Mouse (Mus musculus) small intestine, adult 2 months (tissue): ENCODE measurements around the gene AI661453. TPM values are rescaled to one million over a fixed set of nuclear protein-coding genes. Genes with fewer than 3 reads are reported as not detected.

ENCODE experiments used
- H3K27ac ChIP-seq: fragments of 200-500 bp; 2 replicates; pipeline ENCODE4 v1.5.1; 2012; ENCODE audit warnings: low read depth, low read length, control low read depth, inconsistent platforms; ENCODE audit not compliant: insufficient read depth
- H3K27me3 ChIP-seq: fragments of 200-500 bp; 2 replicates; pipeline ENCODE4 v1.6.1; 2012; ENCODE audit warnings: mild to moderate bottlenecking, moderate library complexity, low read length, inconsistent platforms; ENCODE audit not compliant: control insufficient read depth, insufficient read depth
- H3K36me3 ChIP-seq: fragments of 200-500 bp; 2 replicates; pipeline ENCODE4 v1.6.1; 2012; ENCODE audit warnings: mild to moderate bottlenecking, low read length, control low read depth, inconsistent platforms; ENCODE audit not compliant: control insufficient read depth, insufficient read depth
- H3K4me1 ChIP-seq: fragments of 200-500 bp; 2 replicates; pipeline ENCODE4 v1.6.1; 2012; ENCODE audit warnings: low read length, inconsistent platforms, mixed read lengths; ENCODE audit not compliant: control insufficient read depth, insufficient read depth, insufficient read length
- H3K4me3 ChIP-seq: fragments of 200-500 bp; 2 replicates; pipeline ENCODE4 v1.5.1; 2012; ENCODE audit warnings: low read depth, mild to moderate bottlenecking, control low read depth, inconsistent platforms, low read length, moderate library complexity
- CTCF ChIP-seq: fragments of 200-500 bp; IDR thresholded peaks from 2 replicates; pipeline ENCODE4 v1.5.1; 2012; ENCODE audit warnings: low read depth, mild to moderate bottlenecking, control low read depth, inconsistent platforms, low read length, moderate library complexity, mixed read lengths; ENCODE audit not compliant: insufficient replicate concordance, insufficient read length; ENCODE audit errors: extremely low read depth
- POLR2A ChIP-seq: fragments of 200-500 bp; IDR thresholded peaks from 2 replicates; pipeline ENCODE4 v1.6.1; 2012; ENCODE audit warnings: low read depth, mild to moderate bottlenecking, control low read depth, inconsistent platforms, low read length, moderate library complexity
- WGBS: fragments of 180-500 bp; shearing (Covaris S2); methylation state at CpG from one replicate; pipeline ENCODE4 v1.1.7; 2018; 5-methylcytosine and 5-hydroxymethylcytosine counted together
- polyA plus RNA-seq: library from polyadenylated mRNA; depleted of rRNA; stranded (reverse); fragments of >200 nt; gene quantifications from 2 replicates; pipeline ENCODE4 v1.2.3, GENCODE M21; 2012

Gene AI661453
- polyA plus RNA-seq, 1 experiment, result 27.3 TPM

DNA sequence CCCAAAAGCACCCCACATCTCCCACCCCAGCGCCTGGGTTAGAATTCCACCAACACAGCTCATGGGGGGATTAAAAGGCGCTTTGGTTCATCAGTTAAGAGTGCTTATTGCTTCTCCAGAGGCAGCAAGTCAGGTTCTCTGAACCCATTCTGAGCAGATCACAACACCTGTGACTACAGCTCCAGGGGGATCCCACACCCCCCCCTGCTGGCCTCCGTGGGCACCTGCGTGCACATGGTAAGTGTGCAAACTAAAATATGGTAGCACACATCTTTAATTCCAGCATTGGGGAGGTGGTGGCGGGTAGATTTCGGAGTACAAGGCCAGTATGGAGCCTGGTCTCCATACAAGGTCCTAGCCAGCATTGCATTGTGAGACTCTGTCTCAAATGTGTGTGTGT, 9.1 kb upstream of the AI661453 start:
- Histone ChIP-seq H3K27ac (no peak overlapping the region), H3K27me3 (no peaks in the 10 kb centered on the region), H3K4me1 (peaks cover 8% of the 10 kb centered on the region; the same call in 1 of the 2 replicates), H3K4me3 (no peak overlapping the region), H3K36me3 (no peaks in the 10 kb centered on the region)
- WGBS, result 68% methylated on average over 6 of the region's 6 CpGs
- TF ChIP-seq CTCF, result peak; percentile 24; the same call in 1 of the 2 replicates
- TF ChIP-seq POLR2A, result no peak

GRCm38 (mm10) chr17:47428831-47429304, 7.5 kb upstream of the AI661453 start:
- Histone ChIP-seq H3K27ac (no peak overlapping the region), H3K27me3 (no peaks in the 10 kb centered on the region), H3K4me1 (peaks cover 5% of the 10 kb centered on the region; the same call in 1 of the 2 replicates), H3K4me3 (no peak overlapping the region), H3K36me3 (no peaks in the 10 kb centered on the region)
- TF ChIP-seq POLR2A, result no peak
- peak; percentile 66; the same call in 1 of the 2 replicates for TF ChIP-seq CTCF
- WGBS, result 13% methylated on average over 8 of the region's 8 CpGs

DNA sequence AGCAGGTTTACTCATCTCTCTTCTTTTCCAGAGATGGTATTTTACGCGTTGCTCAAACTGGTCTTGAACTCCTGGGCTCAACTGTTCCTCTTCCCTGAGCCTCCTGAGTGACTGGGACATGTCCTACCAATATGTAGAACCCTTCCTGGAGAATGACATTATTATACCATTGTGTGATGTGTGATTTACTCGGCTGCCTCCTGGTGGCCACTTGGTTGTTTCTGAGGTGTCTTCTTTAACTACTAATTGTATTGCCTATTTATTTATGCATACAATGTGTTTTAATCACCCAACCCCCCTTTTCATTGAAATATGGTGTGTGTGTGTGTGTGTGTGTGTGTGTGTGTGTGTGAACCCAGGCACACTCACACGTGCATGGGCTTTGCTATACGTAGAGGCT, 5.6 kb upstream of the AI661453 start:
- WGBS, result 58% methylated on average over 5 of the region's 5 CpGs
- Histone ChIP-seq H3K36me3 (no peaks in the 10 kb centered on the region), H3K27ac (no peak overlapping the region), H3K4me3 (no peak overlapping the region), H3K4me1 (no peaks in the 10 kb centered on the region), H3K27me3 (no peaks in the 10 kb centered on the region)
- TF ChIP-seq CTCF (no peak), POLR2A (no peak)

DNA sequence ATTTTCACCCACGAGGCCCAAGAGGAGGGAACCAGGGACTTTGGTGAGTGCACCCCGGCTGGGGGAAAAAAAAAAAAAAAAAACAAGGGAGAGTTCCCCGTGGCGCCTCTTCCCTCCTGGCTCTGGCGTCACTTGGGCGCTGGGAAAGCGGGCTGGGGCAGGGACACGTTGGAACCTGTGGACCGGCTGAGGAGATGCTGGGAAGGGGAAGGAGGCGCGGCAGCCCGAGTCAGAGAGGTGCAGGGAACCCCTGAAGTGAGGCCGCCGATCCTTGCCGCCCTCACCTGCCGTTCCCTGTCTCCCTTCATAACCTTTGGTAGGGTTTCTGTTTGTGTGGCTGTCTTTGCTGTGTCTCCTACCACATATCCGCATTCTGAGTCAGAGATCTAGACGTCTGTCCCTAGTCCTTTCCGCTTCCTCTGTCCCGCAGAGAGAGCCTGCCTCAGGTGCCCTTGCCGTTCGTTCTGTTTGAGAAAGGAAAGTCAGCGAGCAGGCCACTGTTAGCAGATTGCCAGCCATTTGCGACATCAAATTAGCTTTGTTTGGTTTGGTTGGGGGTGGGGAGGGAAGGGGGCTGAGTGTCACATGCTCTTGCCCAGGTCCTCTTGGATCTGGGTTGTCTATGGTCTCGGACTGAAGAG, 612 bp downstream of the AI661453 start, which contains the start of gene 1700001C19Rik:
1700001C19Rik (minus strand) TSS at position 470 of the 641 bp plus-strand sequence.
- TF ChIP-seq POLR2A, result no peak
- TF ChIP-seq CTCF, result no peak
- 4% methylated on average over 25 of the region's 25 CpGs for WGBS
- H3K4me1 ChIP-seq, result peaks cover 26% of the 10 kb centered on the region
- H3K27me3 ChIP-seq, result no peaks in the 10 kb centered on the region
- peak within 1 kb of the TSS; percentile 77 for H3K4me3 ChIP-seq
- 0 out of 2 replicates have a peak, but pooled peaks cover under 1% of the 10 kb centered on the region for H3K36me3 ChIP-seq
- peak within 1 kb of the TSS; percentile 95 for H3K27ac ChIP-seq

- WGBS, result 41% methylated on average over 6 of the region's 6 CpGs
- peak overlapping the region; percentile 95 for H3K27ac ChIP-seq
- TF ChIP-seq CTCF (no peak), POLR2A (no peak)
- H3K4me1 ChIP-seq, result peaks cover 26% of the 10 kb centered on the region
- peak overlapping the region; percentile 54 for H3K4me3 ChIP-seq
- no peaks in the 10 kb centered on the region for H3K27me3 ChIP-seq
- 0 out of 2 replicates have a peak, but pooled peaks cover 1% of the 10 kb centered on the region for H3K36me3 ChIP-seq
Measured at GRCm38 (mm10) chr17:47438611-47439010, 2.2 kb downstream of the AI661453 start.

GRCm38 (mm10) chr17:47439396-47440028, 3.1 kb downstream of the AI661453 start:
- TF ChIP-seq CTCF (no peak), POLR2A (no peak; the same call in 1 of the 2 replicates)
- no peaks in the 10 kb centered on the region for H3K27me3 ChIP-seq
- 18% methylated on average over 9 of the region's 9 CpGs for WGBS
- peak overlapping the region; percentile 95 for H3K27ac ChIP-seq
- no peak overlapping the region; the same call in 1 of the 2 replicates for H3K4me3 ChIP-seq
- H3K36me3 ChIP-seq, result 0 out of 2 replicates have a peak, but pooled peaks cover 1% of the 10 kb centered on the region
- peaks cover 26% of the 10 kb centered on the region for H3K4me1 ChIP-seq

GRCm38 (mm10) chr17:47440359-47440890, 4.0 kb downstream of the AI661453 start:
- Histone ChIP-seq H3K27me3 (no peaks in the 10 kb centered on the region), H3K4me1 (peaks cover 32% of the 10 kb centered on the region), H3K27ac (peak overlapping the region; percentile 95), H3K36me3 (0 out of 2 replicates have a peak, but pooled peaks cover 1% of the 10 kb centered on the region), H3K4me3 (no peak overlapping the region)
- no peak for TF ChIP-seq POLR2A
- no peak for TF ChIP-seq CTCF
- 48% methylated on average over 9 of the region's 9 CpGs for WGBS
